Mouse (Mus musculus) forebrain, embryonic 14.5 days (tissue): ENCODE data around the gene Atp13a5. TPM values are rescaled to one million over a fixed set of nuclear protein-coding genes. Genes with fewer than 3 reads are reported as not detected.

Experiments
- ATAC-seq: fragments of 200-750 bp; cut with Nextera tagmentation; 2 replicates; pipeline ENCODE4 v1.8.0; 2017; ENCODE audit warnings: mild to moderate bottlenecking, moderate library complexity
- DNase-seq: peaks from one replicate; pipeline ENCODE4 v3.0.0-alpha.2; 2015; ENCODE audit warnings: low spot score
- H3K27ac ChIP-seq: fragments of 300-500 bp; sonication (generic); 2 replicates; pipeline ENCODE4 v1.5.1; 2014; ENCODE audit warnings: low read depth, mild to moderate bottlenecking, control low read depth, low read length, moderate library complexity
- H3K27me3 ChIP-seq: fragments of 300-500 bp; sonication (generic); replicated peaks from 2 replicates; pipeline ENCODE4 v1.6.1; 2014; ENCODE audit warnings: low read length, control low read depth, mixed read lengths; ENCODE audit not compliant: control insufficient read depth, insufficient read depth
- H3K36me3 ChIP-seq: fragments of 300-500 bp; sonication (generic); 2 replicates; pipeline ENCODE4 v1.6.1; 2014; ENCODE audit warnings: low read length, control low read depth; ENCODE audit not compliant: control insufficient read depth, insufficient read depth
- H3K4me1 ChIP-seq: fragments of 300-500 bp; sonication (generic); 2 replicates; pipeline ENCODE4 v1.6.1; 2014; ENCODE audit warnings: antibody characterized with exemption, low read length, control low read depth; ENCODE audit not compliant: control insufficient read depth, insufficient read depth
- H3K4me2 ChIP-seq: fragments of 300-500 bp; sonication (generic); 2 replicates; pipeline ENCODE4 v1.6.1; 2014; ENCODE audit warnings: mild to moderate bottlenecking, control low read depth, low read length
- H3K4me3 ChIP-seq: fragments of 300-500 bp; sonication (generic); 2 replicates; pipeline ENCODE4 v1.5.1; 2014; ENCODE audit warnings: low read depth, low read length, control low read depth
- H3K9ac ChIP-seq: fragments of 300-500 bp; sonication (generic); 2 replicates; pipeline ENCODE4 v1.6.1; 2014; ENCODE audit warnings: mild to moderate bottlenecking, low read length, control low read depth, moderate library complexity
- H3K9me3 ChIP-seq: fragments of 300-500 bp; sonication (generic); replicated peaks from 2 replicates; pipeline ENCODE4 v1.6.1; 2016; ENCODE audit warnings: low read length, control low read depth, mixed read lengths; ENCODE audit not compliant: control insufficient read depth
- WGBS: fragments of 180-500 bp; shearing (Covaris S2); extraction: QIAGEN DNeasy Blood & Tissue Kit; methylation state at CpG from one replicate; pipeline ENCODE4 v1.1.7; 2014; 5-methylcytosine and 5-hydroxymethylcytosine counted together
- polyA plus RNA-seq: library from polyadenylated mRNA; unstranded; fragments of >200 nt; fragmentation: Nextera tagmentation; extraction: Ambion mirVana; gene quantifications from 2 replicates; pipeline ENCODE4 v1.2.1, GENCODE M21; 2014

Gene Atp13a5
- 0.32 and 0.91 TPM in 2 replicates for polyA plus RNA-seq

GRCm38 (mm10) chr16:29378458-29378857, at the start of gene Atp13a5:
Gene Atp13a5, minus strand, starts transcription at chr16:29378732.
- H3K27ac ChIP-seq = no peak within 1 kb of the TSS
- H3K4me3 ChIP-seq = no peak within 1 kb of the TSS
- no peaks in the 10 kb centered on the region for H3K4me1 ChIP-seq
- no peaks in the 10 kb centered on the region for H3K27me3 ChIP-seq
- DNase-seq = no peak
- no peak for ATAC-seq
- H3K9me3 ChIP-seq = no peaks in the 10 kb centered on the region
- no peak within 1 kb of the TSS for H3K9ac ChIP-seq
- H3K36me3 ChIP-seq = no peaks in the 10 kb centered on the region
- WGBS = 78% methylated on average over 4 of the region's 4 CpGs
- H3K4me2 ChIP-seq = no peak within 1 kb of the TSS

- H3K4me2 ChIP-seq = no peak overlapping the region
- no peak overlapping the region for H3K9ac ChIP-seq
- H3K27ac ChIP-seq = no peak overlapping the region
- H3K36me3 ChIP-seq = no peaks in the 10 kb centered on the region
- H3K4me1 ChIP-seq = no peaks in the 10 kb centered on the region
- 91% methylated on average over 6 of the region's 6 CpGs for WGBS
- no peaks in the 10 kb centered on the region for H3K27me3 ChIP-seq
- no peak overlapping the region for H3K4me3 ChIP-seq
- H3K9me3 ChIP-seq = no peaks in the 10 kb centered on the region
- no peak for ATAC-seq
- no peak for DNase-seq
These were observed 36.3 kb upstream of the Atp13a5 start for GRCm38 (mm10) chr16:29414822-29415221.

- no peaks in the 10 kb centered on the region for H3K27me3 ChIP-seq
- ATAC-seq (no peak), DNase-seq (no peak)
- no peak overlapping the region for H3K27ac ChIP-seq
- no peaks in the 10 kb centered on the region for H3K4me1 ChIP-seq
- no peak overlapping the region for H3K9ac ChIP-seq
- no peaks in the 10 kb centered on the region for H3K9me3 ChIP-seq
- H3K36me3 ChIP-seq = no peaks in the 10 kb centered on the region
- H3K4me2 ChIP-seq = no peak overlapping the region
- WGBS = 95% methylated on average over 10 of the region's 10 CpGs
- H3K4me3 ChIP-seq = no peak overlapping the region
These were observed 28.8 kb upstream of the Atp13a5 start for GRCm38 (mm10) chr16:29407319-29407718.

- Histone ChIP-seq H3K27ac (no peak overlapping the region), H3K36me3 (no peaks in the 10 kb centered on the region), H3K27me3 (no peaks in the 10 kb centered on the region), H3K9me3 (no peaks in the 10 kb centered on the region), H3K9ac (no peak overlapping the region), H3K4me3 (no peak overlapping the region), H3K4me1 (no peaks in the 10 kb centered on the region), H3K4me2 (no peak overlapping the region)
- 89% methylated on average over 2 of the region's 2 CpGs for WGBS
- DNase-seq = no peak
- no peak for ATAC-seq
These were observed 20.5 kb upstream of the Atp13a5 start for GRCm38 (mm10) chr16:29399079-29399478.

- H3K27me3 ChIP-seq = no peaks in the 10 kb centered on the region
- no peak overlapping the region for H3K4me2 ChIP-seq
- ATAC-seq (no peak), DNase-seq (no peak)
- no peak overlapping the region for H3K27ac ChIP-seq
- H3K9me3 ChIP-seq = no peaks in the 10 kb centered on the region
- no peaks in the 10 kb centered on the region for H3K4me1 ChIP-seq
- no peak overlapping the region for H3K9ac ChIP-seq
- no peak overlapping the region for H3K4me3 ChIP-seq
- 94% methylated on average over 4 of the region's 4 CpGs for WGBS
- no peaks in the 10 kb centered on the region for H3K36me3 ChIP-seq
These were observed 6.2 kb upstream of the Atp13a5 start for GRCm38 (mm10) chr16:29384781-29385180.

DNA sequence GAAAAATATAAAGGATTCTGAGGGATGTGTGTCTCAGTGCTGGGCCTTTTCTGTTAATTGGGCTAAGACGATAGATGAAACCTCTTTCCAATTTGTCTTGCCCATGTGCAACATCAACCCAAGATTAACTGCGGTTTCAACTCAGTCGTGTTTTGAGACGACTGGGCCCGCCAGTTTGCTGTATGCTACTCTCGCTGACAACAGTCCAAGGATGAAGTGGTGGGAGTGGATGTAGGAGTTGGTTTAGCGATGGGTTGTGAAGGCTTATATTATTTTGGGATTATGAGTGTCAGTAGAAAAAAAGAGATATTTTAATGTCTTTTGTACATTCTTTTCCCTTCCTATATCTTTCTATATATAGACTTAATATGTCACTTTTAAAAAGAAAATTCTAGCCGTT, 3.9 kb downstream of the Atp13a5 start:
- Histone ChIP-seq H3K27me3 (no peaks in the 10 kb centered on the region), H3K4me1 (no peaks in the 10 kb centered on the region), H3K4me3 (no peak overlapping the region), H3K9me3 (no peaks in the 10 kb centered on the region), H3K4me2 (no peak overlapping the region), H3K27ac (no peak overlapping the region), H3K9ac (no peak overlapping the region), H3K36me3 (no peaks in the 10 kb centered on the region)
- no peak for DNase-seq
- ATAC-seq = no peak
- WGBS = 93% methylated on average over 8 of the region's 8 CpGs

DNA sequence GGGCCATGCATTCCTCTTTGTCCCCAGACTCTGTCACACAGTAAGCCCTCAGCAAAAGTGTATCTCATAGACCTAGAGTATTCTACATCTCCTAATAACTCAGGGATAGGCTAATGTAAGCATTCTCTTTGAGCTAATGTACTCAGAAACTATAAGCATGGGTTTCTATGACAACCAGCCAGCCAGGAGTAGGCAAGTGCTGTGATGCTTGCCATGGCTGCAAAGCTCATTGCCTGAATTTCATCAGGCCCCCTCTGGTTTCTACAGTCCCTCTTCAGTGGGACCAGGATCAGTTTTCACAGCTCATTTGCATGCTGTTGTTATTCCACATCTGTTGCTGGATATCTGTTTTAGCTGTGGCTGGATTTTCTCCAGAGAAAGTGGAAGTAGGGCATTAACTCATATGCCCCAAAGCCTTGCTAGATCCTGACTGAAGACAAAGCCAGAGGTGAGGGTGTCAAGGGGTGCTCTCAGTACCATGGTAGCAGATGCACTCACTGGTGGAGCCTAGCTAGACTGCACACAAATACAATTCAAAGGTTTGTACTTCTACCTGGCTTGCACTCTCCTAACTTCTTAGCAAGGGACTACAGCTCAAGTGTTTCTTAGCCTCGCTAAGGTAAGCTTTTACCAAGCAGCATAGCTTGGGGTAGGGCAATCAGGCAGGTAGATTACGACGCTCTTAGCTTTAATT, 47.0 kb downstream of the Atp13a5 start:
- Histone ChIP-seq H3K36me3 (no peaks in the 10 kb centered on the region), H3K9ac (no peak overlapping the region), H3K4me3 (no peak overlapping the region), H3K27me3 (no peaks in the 10 kb centered on the region), H3K27ac (no peak overlapping the region), H3K4me2 (no peak overlapping the region), H3K4me1 (peaks cover 8% of the 10 kb centered on the region; the same call in 1 of the 2 replicates), H3K9me3 (no peaks in the 10 kb centered on the region)
- DNase-seq (peak; percentile 68), ATAC-seq (peak; percentile 72)
- 52% methylated on average over 3 of the region's 3 CpGs for WGBS

- WGBS = 69% methylated on average over 5 of the region's 5 CpGs
- ATAC-seq (0 out of 2 replicates have a peak, but pooled peaks have one; percentile 7), DNase-seq (no peak)
- H3K4me1 ChIP-seq = peaks cover 8% of the 10 kb centered on the region; the same call in 1 of the 2 replicates
- no peak overlapping the region for H3K27ac ChIP-seq
- no peaks in the 10 kb centered on the region for H3K9me3 ChIP-seq
- H3K4me2 ChIP-seq = no peak overlapping the region
- no peak overlapping the region for H3K9ac ChIP-seq
- H3K27me3 ChIP-seq = no peaks in the 10 kb centered on the region
- H3K36me3 ChIP-seq = no peaks in the 10 kb centered on the region
- H3K4me3 ChIP-seq = no peak overlapping the region
These were observed 47.6 kb downstream of the Atp13a5 start for GRCm38 (mm10) chr16:29330948-29331347.

- no peaks in the 10 kb centered on the region for H3K9me3 ChIP-seq
- no peak overlapping the region for H3K4me3 ChIP-seq
- H3K36me3 ChIP-seq = no peaks in the 10 kb centered on the region
- ATAC-seq (no peak), DNase-seq (no peak)
- 95% methylated on average over 2 of the region's 2 CpGs for WGBS
- H3K4me2 ChIP-seq = no peak overlapping the region
- no peaks in the 10 kb centered on the region for H3K27me3 ChIP-seq
- no peak overlapping the region for H3K9ac ChIP-seq
- peaks cover 8% of the 10 kb centered on the region; the same call in 1 of the 2 replicates for H3K4me1 ChIP-seq
- H3K27ac ChIP-seq = no peak overlapping the region
These were observed 49.3 kb downstream of the Atp13a5 start for GRCm38 (mm10) chr16:29329213-29329612.
